Mouse (Mus musculus) adipocyte (in vitro differentiated cells): ENCODE measurements around the gene Dmbt1.
"Not testable (repeated sequence)": the region's sequence is repeated elsewhere in the genome, so short reads cannot be mapped to it uniquely, and the experiment has no call there.

Source experiments
- DNase-seq: peaks from one replicate; pipeline ENCODE4 v3.0.0-alpha.2; 2016; ENCODE audit warnings: low spot score

Dmbt1 gene

GRCm38 (mm10) chr7:131031755-131032154, at the start of gene Dmbt1:
Dmbt1 (plus strand) TSS chr7:131032053.
- no peak for DNase-seq

- no peak for DNase-seq
Observed at GRCm38 (mm10) chr7:130982371-130982770, 49.5 kb upstream of the Dmbt1 start.

- no peak for DNase-seq
Observed at GRCm38 (mm10) chr7:130982881-130983280, 49.0 kb upstream of the Dmbt1 start.

- DNase-seq = no peak
Observed at GRCm38 (mm10) chr7:130984294-130984693, 47.6 kb upstream of the Dmbt1 start.

- no peak for DNase-seq
Observed at GRCm38 (mm10) chr7:130985193-130985592, 46.7 kb upstream of the Dmbt1 start.

- DNase-seq = peak; percentile 49
Observed at GRCm38 (mm10) chr7:130985716-130986115, 46.1 kb upstream of the Dmbt1 start.

GRCm38 (mm10) chr7:130988146-130988545, 43.7 kb upstream of the Dmbt1 start:
- DNase-seq = no peak

GRCm38 (mm10) chr7:130989371-130989770, 42.5 kb upstream of the Dmbt1 start:
- DNase-seq = no peak

- no peak for DNase-seq
Observed at GRCm38 (mm10) chr7:130991174-130991789, 40.6 kb upstream of the Dmbt1 start.

- peak; percentile 17 for DNase-seq
Observed at GRCm38 (mm10) chr7:130993907-130994306, 37.9 kb upstream of the Dmbt1 start.

GRCm38 (mm10) chr7:131001976-131002726, 29.7 kb upstream of the Dmbt1 start:
- DNase-seq = no peak

GRCm38 (mm10) chr7:131004071-131004470, 27.8 kb upstream of the Dmbt1 start:
- DNase-seq = no peak

- DNase-seq = no peak
Observed at GRCm38 (mm10) chr7:131007221-131007620, 24.6 kb upstream of the Dmbt1 start.

- no peak for DNase-seq
Observed at GRCm38 (mm10) chr7:131009178-131009577, 22.7 kb upstream of the Dmbt1 start.

- DNase-seq = peak; percentile 56
Observed at GRCm38 (mm10) chr7:131011901-131012300, 20.0 kb upstream of the Dmbt1 start.

- no peak for DNase-seq
Observed at GRCm38 (mm10) chr7:131019181-131019580, 12.7 kb upstream of the Dmbt1 start.

- no peak for DNase-seq
Observed at GRCm38 (mm10) chr7:131024807-131025206, 7.0 kb upstream of the Dmbt1 start.

GRCm38 (mm10) chr7:131027557-131027956, 4.3 kb upstream of the Dmbt1 start:
- no peak for DNase-seq

GRCm38 (mm10) chr7:131036396-131036795, 4.5 kb downstream of the Dmbt1 start:
- no peak for DNase-seq

GRCm38 (mm10) chr7:131037083-131037482, 5.2 kb downstream of the Dmbt1 start:
- no peak for DNase-seq

GRCm38 (mm10) chr7:131040760-131041159, 8.9 kb downstream of the Dmbt1 start:
- DNase-seq = not testable (repeated sequence)

- no peak for DNase-seq
Observed at GRCm38 (mm10) chr7:131042657-131043056, 10.8 kb downstream of the Dmbt1 start.

- DNase-seq = peak; percentile 6
Observed at GRCm38 (mm10) chr7:131045258-131045835, 13.5 kb downstream of the Dmbt1 start.
